Mouse (Mus musculus): ENCODE data around the gene Hbb-bt. TPM values are rescaled to one million over a fixed set of nuclear protein-coding genes. Genes with fewer than 3 reads are reported as not detected.
"Not testable (repeated sequence)": the region's sequence is repeated elsewhere in the genome, so short reads cannot be mapped to it uniquely, and the experiment has no call there.

Gene Hbb-bt
- total RNA-seq, 2 experiments from 2014 or later, result 35.4 to 54.6 TPM

GRCm38 (mm10) chr7:103808971-103809800, 4.6 kb downstream of the Hbb-bt start:
- DNase-seq, result no peak

GRCm38 (mm10) chr7:103808120-103808519, 5.7 kb downstream of the Hbb-bt start:
- DNase-seq, result not testable (repeated sequence)

DNA sequence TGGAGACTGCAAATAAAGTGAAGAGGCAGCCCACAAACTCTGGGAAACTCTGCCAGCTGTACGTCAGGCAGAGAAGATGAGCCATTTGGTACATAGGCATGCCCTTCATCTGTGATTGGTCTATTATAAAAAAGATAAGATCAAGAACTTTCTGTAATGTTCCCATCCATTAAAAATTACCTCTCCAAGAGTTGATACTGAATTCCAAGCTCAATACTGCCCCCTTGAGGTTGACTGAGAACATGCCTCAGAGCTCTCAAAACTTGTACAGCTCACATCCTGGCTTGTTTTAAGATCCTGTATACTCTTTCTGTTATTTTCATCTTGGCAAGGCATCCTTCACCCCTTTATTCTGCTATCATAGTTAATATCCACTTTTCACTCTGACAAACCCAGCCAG, 6.9 kb downstream of the Hbb-bt start:
- peak in 1 of 2 experiments; percentile 5 for DNase-seq

- DNase-seq, result no peak
These were observed 21.0 kb downstream of the Hbb-bt start for GRCm38 (mm10) chr7:103792669-103793388.

GRCm38 (mm10) chr7:103791721-103792120, 22.1 kb downstream of the Hbb-bt start, which contains the start of gene Olfr67:
Gene Olfr67 (minus strand): TSS chr7:103791821.
- no peak for DNase-seq

- no peak for DNase-seq
These were observed 34.2 kb downstream of the Hbb-bt start, which contains the start of gene Olfr68 for GRCm38 (mm10) chr7:103779598-103779997. Gene Olfr68 (minus strand): TSS chr7:103779698.

- not testable (repeated sequence) for DNase-seq
These were observed 36.1 kb downstream of the Hbb-bt start for GRCm38 (mm10) chr7:103777652-103778051.

GRCm38 (mm10) chr7:103771494-103771893, 42.3 kb downstream of the Hbb-bt start, which contains the start of gene Olfr69:
Gene Olfr69 (minus strand): TSS chr7:103771594.
- DNase-seq, result no peak

DNA sequence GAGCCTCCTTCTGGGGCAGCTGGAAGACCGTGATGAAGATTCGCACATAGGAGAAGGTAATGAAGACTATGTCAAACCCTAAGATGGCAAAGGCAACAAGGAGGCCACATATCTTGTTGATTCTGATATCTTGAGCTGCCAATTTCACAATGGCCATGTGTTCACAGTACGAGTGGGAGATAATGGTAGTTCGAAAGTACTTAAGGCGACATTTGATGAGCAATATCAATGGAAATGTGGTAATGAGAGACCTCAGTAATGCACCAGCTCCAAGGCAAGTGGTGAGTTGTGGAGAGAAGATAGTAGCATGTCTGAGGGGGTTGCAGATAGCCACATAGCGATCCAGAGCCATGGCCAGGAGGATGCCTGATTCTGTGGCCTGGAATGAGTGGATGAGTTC, 46.1 kb downstream of the Hbb-bt start:
- DNase-seq, result not testable (repeated sequence)

Other genes starting within 250 kb of the Hbb-bt start
- not detected for gene Olfr616, start 244.9 kb downstream of the Hbb-bt start, total RNA-seq (2021)
- not detected for gene Olfr617, start 240.9 kb downstream of the Hbb-bt start, total RNA-seq (2021)
- not detected for gene Olfr618, start 223.9 kb downstream of the Hbb-bt start, total RNA-seq (2021)
- not detected for gene Olfr619, start 213.4 kb downstream of the Hbb-bt start, total RNA-seq (2021)
- not detected for gene Olfr620, start 201.5 kb downstream of the Hbb-bt start, total RNA-seq (2021)
- not detected for gene Olfr622, start 171.3 kb downstream of the Hbb-bt start, total RNA-seq (2021)
- not detected for gene Olfr623, start 150.3 kb downstream of the Hbb-bt start, total RNA-seq (2021)
- gene Olfr624, start 142.8 kb downstream of the Hbb-bt start, total RNA-seq (2021), result not detected
- gene Olfr625-ps1, start 131.3 kb downstream of the Hbb-bt start, total RNA-seq (2021), result not detected
- not detected for gene Olfr243, start 99.3 kb downstream of the Hbb-bt start, total RNA-seq (2021)
- not detected for gene Olfr628, start 83.6 kb downstream of the Hbb-bt start, total RNA-seq (2021)
- not detected for gene Olfr629, start 69.1 kb downstream of the Hbb-bt start, total RNA-seq (2021)
- gene Olfr630, start 56.7 kb downstream of the Hbb-bt start, total RNA-seq (2021), result not detected
- not detected for gene Olfr69, start 42.4 kb downstream of the Hbb-bt start, total RNA-seq (2021)
- gene Olfr68, start 34.3 kb downstream of the Hbb-bt start, total RNA-seq (2021), result not detected
- gene Olfr67, start 22.2 kb downstream of the Hbb-bt start, total RNA-seq (2021), result not detected
- gene Hbb-bs, start 14.1 kb upstream of the Hbb-bt start, total RNA-seq (2021), result 100 to 1,000 TPM; 247 to 439 TPM
- gene Hbb-bh2, start 26.5 kb upstream of the Hbb-bt start, total RNA-seq (2021), result not detected
- not detected for gene Hbb-bh1, start 29.2 kb upstream of the Hbb-bt start, total RNA-seq (2021)
- gene Hbb-y, start 39.2 kb upstream of the Hbb-bt start, total RNA-seq (2021), result not detected
- not detected for gene Olfr66, start 72.3 kb upstream of the Hbb-bt start, total RNA-seq (2021)
- not detected for gene Olfr64, start 80.5 kb upstream of the Hbb-bt start, total RNA-seq (2021)
- gene Olfr65, start 89.5 kb upstream of the Hbb-bt start, total RNA-seq (2021), result not detected
- not detected for gene Olfr631, start 114.8 kb upstream of the Hbb-bt start, total RNA-seq (2021)
- not detected for gene Olfr632, start 120.4 kb upstream of the Hbb-bt start, total RNA-seq (2021)
- gene Olfr633, start 130.4 kb upstream of the Hbb-bt start, total RNA-seq (2021), result not detected
- under 1 TPM; 0.10 to 0.13 TPM for gene Olfr635, start 157.2 kb upstream of the Hbb-bt start, total RNA-seq (2021)
- gene Olfr638, start 184.8 kb upstream of the Hbb-bt start, total RNA-seq (2021), result not detected
- gene Olfr639, start 203.3 kb upstream of the Hbb-bt start, total RNA-seq (2021), result under 1 TPM; 0.08 to 0.17 TPM
- gene Olfr640, start 211.6 kb upstream of the Hbb-bt start, total RNA-seq (2021), result not detected
- not detected for gene Olfr641, start 221.4 kb upstream of the Hbb-bt start, total RNA-seq (2021)
- not detected for gene Olfr642, start 238.7 kb upstream of the Hbb-bt start, total RNA-seq (2021)
- gene 4930516K23Rik, start 247.4 kb upstream of the Hbb-bt start, total RNA-seq (2021), result not detected